Mouse (Mus musculus) embryo, embryonic 11.5 days (tissue): Measurements from ENCODE around the gene Dio1.

Source experiments
- DNase-seq: peaks from one replicate; pipeline ENCODE4 v3.0.0-alpha.2; 2012; ENCODE audit warnings: low read depth, low spot score

Gene Dio1

DNA sequence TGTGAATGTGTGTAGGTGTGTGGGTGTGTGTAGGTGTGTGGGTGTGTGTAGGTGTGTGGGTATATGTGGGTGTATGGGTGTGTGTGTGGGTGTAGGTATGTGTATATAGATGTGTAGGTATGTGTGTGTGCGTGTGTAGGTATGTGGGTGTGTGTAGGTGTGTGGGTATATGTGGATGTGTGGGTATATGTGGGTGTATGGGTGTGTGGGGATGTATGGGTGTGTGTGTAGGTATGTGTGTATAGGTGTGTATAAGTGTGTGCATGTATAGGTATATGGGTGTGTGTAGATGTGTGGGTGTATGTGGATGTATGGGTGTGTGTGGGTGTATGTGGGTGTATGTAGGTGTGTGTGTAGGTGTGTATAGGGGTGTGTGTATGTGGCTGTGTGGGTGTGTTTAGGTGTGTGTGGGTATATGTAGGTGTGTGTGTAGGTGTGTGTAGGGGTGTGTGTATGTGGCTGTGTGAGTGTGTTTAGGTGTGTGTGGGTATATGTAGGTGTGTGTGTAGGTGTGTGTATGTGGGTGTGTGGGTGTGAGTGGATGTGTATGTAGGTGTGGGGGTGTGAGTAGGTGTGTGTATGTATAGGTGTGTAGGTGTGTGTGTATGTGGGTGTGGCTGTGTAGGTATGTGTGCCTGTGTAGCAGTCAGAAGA lies 5.9 kb downstream of the Dio1 start:
- DNase-seq = no peak

DNA sequence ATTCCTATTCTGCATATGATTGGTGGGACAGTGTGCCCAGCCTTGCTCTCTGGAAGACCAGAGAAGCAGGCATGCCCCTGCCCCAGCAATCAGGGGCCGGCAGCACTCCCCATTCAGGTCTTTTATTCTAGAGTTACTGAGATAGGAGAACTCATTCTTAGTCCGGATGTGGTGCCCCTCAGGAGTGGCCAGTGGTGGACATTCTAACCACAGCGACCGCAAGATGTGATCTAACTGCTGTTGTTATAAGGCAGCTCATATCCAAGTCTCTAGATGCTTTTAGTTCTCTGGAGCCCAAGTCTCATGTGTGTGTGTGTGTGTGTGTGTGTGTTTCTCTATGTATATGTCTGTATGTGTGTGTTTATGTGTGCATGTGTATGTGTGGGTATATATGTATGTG lies 6.6 kb downstream of the Dio1 start:
- no peak for DNase-seq

DNA sequence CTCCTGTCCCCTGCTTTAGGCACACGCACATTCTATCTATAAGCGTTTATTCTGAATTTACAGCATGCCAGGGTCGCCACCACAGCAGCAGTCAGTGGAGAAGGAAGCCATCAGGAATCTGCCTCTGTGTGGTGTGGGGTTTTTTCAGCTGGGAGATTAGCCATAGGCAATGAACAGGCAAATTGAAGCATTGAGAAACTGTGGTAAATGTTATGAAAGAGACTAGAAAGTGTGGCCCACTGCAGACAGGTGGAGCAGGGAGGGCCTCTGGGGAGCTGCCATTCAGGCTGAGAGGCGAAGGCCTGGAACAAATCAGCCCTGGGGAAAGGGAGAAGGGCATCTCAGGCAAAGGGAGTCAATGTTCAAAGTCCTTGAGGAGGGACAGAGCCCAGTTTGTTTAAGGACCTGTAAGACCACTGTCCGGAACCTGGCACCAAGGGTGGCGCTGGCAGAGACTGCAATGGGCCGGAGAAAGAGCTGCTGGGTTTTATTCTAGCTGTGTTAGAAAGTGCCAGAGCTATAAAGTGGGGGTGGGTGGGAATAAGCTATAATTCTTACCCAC lies 7.1 kb downstream of the Dio1 start:
- DNase-seq = no peak

DNA sequence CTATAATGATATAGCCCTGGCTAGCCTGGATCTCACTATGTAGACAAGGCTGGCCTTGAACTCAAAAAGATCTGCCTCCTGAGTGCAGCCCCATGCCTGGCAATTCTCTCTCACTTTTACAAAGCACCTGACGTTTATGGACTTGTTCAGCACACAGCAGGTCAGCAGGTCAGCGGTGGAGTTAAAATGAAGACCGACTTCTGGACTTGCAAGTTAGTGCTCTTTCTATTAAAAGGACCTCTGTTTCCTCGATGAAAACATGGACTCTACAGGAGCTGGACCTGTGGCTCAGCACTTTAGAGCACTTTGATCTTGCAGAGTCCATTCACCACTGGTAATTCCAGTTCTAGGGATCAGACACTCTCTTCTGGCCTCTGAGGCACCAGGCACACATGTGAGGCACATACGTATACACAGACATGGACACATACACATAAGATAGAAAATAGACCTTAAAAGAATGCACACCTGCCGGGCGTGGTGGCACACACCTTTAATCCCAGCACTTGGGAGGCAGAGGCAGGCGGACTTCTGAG lies 8.8 kb downstream of the Dio1 start:
- no peak for DNase-seq

DNA sequence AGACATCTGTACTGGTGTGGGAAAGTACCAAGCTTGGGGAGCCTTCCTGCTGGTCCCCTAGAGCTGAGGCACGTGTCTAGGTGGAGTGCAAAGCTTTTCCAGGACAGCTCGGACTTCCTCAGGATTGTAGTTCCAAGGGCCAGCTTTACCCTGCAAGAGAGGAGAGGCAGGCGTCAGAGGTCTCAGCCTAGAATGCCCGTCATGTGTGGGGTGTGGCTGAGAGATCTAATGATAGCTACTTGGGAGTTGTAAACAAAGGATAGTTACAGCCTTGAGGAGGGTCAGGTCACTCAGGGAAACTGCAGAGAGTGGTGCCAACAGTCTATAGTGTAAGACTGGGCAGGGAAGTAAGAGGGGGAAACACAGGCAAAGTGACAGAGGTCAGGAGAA lies 14.7 kb downstream of the Dio1 start:
- no peak for DNase-seq

DNA sequence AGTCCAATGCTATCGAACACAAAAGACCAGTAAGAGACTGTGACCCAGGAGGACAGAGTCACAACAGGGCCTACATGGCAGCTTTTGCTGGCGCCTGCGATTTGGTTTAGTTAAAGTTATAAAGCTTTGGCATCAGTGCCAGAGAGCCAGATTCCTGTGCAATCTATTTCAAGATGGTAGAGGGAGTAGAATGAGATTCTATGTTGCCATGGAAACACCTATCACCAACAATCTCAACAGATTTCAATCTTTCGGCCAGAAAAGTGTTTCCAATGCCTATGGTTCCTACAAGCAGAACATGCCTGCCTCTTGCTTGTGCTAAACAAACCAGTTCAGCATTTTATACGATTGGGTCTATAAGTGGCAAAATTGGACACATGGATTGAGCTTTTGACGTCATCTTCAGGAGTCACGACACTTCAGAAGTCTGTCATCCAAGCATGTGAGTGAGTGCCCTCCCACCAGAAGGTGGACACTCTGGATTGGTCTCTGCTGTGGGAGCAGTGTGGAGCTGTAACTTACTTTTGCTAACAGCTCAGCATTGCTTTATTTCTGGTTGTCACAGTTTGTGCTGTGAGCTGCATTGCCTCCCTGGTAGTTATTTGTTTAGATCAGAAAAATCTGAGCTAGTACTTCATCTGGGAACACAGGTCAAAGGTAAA lies 15.2 kb downstream of the Dio1 start:
- DNase-seq = no peak

DNA sequence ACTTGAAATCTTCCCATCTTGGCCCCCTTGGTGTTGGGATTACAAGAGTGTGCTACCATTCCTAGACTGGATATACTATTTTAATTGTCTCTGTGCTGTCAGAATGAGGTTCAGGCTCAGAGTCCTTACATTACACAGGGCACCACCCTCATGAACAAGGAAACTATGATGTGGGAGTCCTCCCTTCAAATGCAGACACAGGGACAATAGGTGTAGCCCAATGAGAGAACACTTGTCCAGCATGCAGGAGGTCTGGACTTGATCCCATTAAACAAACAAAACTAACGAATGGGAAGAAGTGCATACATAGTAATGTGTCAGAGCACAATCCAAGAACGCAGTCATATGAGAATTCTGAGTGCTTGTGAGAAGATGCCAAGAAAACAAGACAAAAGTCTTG lies 19.5 kb downstream of the Dio1 start:
- no peak for DNase-seq

DNA sequence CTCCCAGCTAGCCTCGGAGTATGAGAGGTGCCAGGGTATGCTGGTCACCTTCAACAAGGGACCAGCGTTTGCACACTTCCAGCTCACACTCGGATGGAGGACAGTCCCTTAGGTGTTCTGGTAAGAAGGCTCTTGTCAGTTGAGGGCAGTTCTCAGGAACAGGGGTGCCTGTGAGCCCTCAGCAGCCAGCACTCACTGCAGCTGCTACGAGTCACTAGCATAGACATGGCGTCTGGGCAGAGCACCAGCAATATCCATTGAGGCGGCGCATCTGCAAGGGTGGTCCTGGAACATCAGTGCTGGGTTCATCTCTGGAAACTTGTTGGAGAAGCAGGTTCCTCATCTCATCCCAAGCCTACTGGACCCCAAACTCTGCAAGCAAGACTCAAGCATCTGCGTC lies 20.6 kb downstream of the Dio1 start:
- DNase-seq = no peak

DNA sequence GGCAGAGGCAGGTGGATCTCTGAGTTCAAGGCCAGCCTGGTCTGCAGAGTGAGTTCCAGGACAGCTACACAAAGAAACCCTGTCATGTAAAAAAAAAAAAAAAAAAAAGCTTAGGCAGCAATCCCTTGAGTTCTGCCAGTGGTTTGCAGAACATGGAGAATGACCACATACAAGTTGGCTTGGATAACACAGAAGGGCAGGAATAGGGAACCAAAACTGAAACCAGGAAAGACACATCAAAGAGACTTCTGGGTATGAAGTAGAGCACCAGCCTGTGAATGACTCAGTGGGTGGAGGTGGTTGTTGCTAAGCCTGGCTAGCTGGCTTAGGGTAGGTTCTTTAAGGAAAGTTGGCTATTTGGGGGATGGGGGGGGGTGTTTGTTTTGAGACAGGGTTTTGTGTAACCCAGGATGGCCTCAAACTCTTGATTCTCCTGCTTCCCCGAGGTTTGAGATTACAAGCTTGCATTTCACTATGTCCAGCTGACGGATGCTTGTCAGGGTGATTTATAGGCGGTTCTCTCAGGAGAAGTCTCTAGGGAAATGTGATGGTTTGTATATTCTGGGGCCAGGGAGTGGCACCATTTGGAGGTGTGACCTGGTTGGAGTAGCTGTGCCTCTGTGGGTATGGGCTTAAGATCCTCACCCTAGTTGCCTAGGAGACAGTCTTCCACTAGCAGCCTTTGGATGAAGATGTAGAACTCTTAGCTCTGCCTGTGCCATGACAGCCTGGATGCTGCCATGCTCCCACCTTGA lies 21.3 kb downstream of the Dio1 start:
- DNase-seq = no peak

DNA sequence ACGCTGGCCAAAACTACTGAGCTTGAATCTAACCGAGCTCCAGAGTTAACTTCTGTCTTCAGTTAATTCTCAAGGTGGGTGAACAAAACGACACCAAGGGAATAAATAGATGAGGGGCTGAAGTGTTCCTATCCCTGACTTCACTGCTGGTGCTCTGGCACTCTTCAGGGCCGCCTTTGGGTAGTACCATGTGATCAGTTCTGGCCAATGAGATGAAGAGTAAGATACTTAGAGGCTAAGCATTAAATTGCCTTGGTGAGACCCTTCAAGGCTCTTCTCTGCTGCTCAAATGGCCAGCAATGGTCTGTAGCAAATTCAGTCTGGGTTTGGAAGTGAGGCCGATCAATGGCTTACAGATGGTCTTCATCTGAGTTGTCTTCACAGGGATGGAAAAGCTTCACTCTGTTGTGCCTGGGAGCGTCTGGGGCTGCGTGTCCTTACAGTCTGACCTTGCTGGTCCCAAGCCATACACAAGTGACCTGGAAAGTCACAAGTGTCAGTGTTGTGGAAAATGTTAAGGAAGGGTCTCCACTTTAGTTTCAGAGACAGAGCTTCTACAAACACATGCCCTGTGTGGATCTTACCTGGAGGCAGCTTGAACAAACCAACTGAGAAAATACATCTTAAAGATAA lies 26.0 kb downstream of the Dio1 start:
- no peak for DNase-seq

DNA sequence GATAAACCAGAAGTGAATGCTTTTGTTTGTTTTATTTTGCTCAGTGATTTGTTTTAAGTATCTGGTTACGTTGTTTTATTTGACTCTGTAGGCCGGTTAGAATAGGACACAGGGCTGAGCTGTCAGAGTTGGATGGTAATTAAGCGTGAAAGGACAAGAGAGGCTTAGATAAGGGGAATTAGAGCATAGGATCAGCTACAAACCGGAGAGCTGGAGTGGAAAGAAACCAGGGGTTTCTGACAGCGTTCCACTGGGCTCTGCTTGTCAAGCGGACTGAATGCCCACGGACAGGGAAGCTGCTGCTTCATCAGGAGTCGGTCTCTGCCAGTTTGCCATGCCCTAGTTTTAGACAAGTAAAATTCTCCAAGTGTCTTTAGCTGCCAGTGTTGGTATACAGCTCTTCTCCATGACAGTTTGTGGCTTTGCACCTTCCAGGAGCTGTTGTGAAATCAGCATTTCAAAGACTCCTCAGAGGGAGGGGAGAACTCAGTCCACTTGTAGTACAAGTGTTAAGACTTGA lies 28.7 kb downstream of the Dio1 start:
- no peak for DNase-seq

DNA sequence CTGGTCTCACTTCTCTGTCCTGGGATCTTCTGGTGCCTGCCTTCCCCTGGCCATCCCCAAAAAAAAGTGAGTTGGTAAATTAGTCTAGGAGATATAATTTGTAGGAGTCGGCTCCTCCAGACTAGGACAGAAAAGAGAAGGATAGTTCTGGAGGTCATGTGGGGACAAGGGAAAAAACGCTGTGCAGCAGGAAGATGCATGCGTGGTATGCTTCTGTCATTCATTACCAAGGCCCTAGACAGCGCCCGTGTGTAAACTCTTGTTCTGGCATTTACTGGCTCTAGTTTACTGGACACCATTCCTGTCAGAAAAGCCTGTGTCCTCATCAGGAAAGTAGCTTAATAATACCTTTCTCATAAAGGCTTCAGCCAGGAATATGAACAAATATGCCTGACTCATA lies 32.5 kb downstream of the Dio1 start:
- no peak for DNase-seq

DNA sequence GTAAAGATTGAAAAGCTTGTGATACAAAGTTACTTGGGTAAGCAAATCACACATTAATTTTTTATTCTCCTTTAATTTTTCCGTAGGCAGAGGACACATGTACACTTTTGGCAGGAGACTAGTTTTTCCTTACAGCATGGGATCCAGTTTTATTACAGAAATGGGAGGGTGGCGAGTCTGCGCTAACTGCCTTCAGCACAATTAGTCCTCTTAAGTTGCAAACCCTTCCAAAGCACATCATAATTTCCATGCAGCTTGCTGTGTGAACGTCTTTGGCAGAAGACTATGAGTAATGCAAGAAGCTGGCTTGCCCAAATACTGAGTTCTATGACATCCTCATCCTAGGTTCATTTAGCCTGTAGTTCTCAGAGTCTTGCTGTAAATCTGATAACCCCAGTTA lies 33.3 kb downstream of the Dio1 start:
- DNase-seq = no peak

DNA sequence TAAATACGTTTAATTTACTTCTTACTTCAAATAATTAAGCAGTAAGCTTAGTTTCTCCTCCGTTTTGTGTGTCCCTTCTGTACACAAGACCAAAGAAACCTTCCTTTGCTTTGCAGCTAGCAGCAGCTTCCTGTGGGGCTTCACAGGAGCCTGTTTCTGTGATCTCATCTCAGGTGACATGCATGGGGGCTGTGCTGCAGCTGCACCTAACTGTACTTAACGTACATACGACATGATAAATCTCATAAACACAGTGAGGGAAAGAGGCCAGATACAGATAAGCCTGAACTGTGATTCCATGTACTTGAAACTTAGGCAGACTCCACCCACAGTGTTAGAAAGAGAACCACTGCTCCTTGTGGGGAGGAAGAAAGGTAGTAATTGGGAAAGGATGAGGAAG lies 47.0 kb downstream of the Dio1 start:
- no peak for DNase-seq

DNA sequence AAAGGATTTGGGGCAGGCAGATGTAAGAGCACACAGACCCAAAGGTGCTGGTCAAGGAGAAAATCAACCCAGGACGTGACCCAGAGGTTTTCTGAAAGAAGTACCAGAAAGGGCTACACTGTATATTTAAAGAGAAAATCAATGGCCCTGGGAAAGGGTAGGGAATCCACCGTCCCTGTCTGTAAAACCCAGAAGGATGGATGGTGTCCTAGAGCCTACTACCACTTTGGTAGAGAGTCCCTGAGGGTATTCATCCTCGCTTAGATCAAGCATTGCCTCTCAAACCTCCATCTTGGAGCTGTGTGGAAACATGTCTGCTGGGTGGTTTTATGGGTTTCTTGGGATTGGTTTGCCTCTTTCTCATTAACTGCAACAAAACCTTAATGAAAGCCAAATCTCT lies 52.6 kb downstream of the Dio1 start:
- DNase-seq = no peak

DNA sequence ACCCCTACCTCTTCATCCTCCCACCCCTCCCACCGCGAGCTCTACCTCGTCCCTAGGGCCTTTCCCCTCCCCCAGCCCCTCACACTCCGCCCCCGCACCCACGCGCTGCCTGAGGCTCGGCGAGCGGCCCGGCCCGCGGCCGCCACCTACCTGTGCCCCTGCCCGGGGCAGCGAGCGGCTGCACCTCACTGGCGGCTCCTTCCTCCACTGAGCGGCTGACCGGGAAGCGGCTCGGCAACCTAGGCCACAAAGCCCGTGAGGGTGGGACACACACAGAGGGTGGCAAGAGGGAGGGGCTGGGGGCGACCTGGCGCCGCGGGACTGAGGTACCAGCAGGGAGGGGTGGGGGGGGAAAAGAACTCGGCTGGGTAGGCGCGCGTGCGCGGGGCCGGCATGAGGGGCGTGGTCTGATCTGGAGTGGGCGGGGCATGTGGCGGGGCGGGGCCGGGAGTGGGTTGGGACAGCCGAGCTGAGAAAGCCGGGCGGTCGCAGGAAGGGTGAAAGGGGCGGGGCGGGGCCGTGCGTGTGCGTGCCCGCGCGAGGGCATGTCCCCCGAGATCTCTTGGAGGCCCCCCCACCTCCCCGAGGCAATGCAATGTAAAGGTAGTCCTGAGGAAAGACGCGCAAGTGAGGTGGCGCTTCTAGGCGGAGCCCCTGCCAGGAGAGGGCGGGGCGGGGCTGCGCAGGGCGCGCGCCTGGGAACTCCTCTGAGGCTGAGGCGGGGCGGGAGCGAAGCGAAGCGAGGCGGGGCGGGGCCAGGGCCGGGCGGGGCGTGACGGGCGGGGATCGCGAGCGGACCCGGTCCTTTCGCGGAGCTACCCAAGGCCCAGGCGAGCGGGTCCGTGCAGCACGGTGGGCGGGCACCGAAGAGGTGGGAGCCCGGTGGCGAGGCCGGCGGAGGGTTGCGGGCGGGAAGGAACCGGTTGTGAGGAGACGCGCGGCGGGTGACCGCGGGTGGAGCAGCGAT lies 53.6 kb downstream of the Dio1 start, which contains the start of the genes Lrrc42 and Hspb11:
Gene Lrrc42 (minus strand): TSS at position 408 of the 967 bp plus-strand sequence.
Gene Hspb11 (plus strand): TSS at position 469 of the 967 bp plus-strand sequence.
- peak; percentile 95 for DNase-seq

DNA sequence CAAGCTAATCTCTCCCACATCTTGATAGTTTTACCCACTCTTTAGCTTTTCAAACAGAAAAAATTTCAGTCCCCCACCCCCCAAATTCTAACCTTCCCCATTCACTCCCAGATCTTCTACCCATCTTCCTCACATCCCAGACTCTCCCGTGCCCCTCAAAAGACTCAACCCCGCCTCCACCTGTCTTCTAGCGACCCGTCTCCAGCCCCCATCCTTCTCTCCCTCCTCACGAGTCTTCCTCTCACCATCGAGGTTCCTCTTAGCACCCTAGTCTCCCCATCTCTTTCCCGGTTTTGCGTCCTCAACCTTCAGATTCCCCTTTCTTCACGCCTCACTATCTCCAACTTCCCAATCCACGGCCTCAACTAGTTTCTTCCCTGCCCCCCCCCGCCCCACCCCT lies 54.4 kb downstream of the Dio1 start:
- no peak for DNase-seq

DNA sequence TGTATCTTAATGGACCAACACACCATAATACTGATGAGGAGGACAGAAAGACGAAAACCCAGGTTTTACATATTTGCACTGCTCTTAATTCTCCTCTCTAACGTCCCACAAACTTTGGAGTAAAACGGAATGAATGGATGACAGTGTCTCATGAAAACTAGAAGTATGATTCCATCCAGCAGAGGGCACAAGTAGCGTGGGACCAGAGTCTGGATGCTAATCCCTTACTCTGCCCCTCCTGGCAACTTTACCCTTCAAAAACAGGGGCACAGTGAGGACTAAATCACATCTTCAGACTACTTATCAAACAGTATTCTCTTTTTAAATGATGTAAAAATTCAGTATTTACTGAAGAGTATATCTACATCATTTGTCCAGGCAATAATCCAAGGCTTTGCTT lies 56.5 kb downstream of the Dio1 start:
- peak; percentile 29 for DNase-seq

DNA sequence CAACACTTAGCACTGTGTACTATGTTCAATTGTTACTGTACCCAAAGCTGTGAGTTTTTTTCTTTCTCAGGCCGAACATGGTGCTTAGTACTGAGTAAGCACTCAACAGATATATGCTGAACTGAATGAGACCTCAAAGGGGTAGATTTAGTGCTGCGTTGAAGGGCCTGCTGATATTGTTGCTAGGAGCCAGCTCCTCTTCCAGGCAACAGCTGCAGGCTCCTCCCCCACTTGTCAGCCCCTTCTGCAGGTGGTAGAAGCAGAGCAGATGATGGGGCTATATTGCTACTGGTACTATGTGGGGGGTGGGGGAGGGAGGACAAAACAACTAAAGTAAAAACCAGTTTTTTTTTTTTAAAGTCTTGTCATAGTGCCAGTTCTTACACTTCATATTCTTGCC lies 57.5 kb downstream of the Dio1 start:
- DNase-seq = no peak

DNA sequence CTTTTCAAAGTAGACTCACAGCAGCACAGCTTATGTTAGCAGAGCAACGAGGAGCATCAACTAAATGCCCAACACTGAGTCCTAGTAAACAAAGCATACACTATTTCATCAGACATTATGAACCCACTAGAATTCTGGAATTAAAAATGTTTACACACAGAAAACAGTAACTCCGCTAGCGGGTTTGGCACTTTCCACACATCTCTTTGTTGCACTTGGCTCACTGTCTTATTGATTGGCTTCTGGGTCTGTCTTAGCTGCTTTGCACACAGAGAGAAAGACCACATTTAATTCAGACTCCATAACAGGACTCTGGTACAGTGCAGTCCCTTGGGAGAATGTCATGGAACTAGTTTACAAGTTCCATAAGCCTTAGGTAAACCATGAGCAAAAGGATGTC lies 58.9 kb downstream of the Dio1 start:
- no peak for DNase-seq
